Mouse (Mus musculus): ENCODE results near the gene Retn. TPM values are rescaled to one million over a fixed set of nuclear protein-coding genes. Genes with fewer than 3 reads are reported as not detected.

The Retn gene
- 0.51 and 0.76 TPM in 2 replicates for polyA plus RNA-seq (2015; fragmentation: Nextera tagmentation; extraction: Ambion mirVana)

GRCm38 (mm10) chr8:3655526-3655925 lies at the start of gene Retn:
TSS of gene Retn (plus strand) at chr8:3655770.

GRCm38 (mm10) chr8:3621199-3621970 lies 34.2 kb upstream of the Retn start, which contains the start of the genes Xab2 and Pet100:
TSS of gene Xab2 (minus strand) at chr8:3621316.
TSS of gene Pet100 (plus strand) at chr8:3621548.

DNA sequence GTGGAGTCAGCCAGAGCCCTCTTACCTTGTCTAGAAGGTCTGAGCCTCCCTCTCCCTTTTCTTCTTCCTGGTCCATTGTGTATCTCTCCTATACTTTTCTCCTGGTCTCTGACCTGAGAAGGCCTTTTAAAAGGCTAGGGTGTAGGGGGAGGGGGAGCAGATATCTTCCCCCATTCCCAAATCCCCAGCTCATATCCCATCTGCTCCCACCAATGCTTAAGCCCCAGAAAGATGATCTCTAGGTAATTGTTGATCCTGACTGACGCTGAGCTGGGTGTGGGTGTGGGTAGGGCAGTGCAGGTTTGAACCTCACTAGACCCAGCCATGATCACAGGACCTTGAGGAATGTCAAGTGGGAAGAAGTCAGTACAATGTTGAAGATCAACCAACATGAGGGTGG lies 30.1 kb upstream of the Retn start, which contains the start of gene Pcp2:
Gene Pcp2, minus strand, starts transcription at position 101 of the 400 bp plus-strand sequence.

DNA sequence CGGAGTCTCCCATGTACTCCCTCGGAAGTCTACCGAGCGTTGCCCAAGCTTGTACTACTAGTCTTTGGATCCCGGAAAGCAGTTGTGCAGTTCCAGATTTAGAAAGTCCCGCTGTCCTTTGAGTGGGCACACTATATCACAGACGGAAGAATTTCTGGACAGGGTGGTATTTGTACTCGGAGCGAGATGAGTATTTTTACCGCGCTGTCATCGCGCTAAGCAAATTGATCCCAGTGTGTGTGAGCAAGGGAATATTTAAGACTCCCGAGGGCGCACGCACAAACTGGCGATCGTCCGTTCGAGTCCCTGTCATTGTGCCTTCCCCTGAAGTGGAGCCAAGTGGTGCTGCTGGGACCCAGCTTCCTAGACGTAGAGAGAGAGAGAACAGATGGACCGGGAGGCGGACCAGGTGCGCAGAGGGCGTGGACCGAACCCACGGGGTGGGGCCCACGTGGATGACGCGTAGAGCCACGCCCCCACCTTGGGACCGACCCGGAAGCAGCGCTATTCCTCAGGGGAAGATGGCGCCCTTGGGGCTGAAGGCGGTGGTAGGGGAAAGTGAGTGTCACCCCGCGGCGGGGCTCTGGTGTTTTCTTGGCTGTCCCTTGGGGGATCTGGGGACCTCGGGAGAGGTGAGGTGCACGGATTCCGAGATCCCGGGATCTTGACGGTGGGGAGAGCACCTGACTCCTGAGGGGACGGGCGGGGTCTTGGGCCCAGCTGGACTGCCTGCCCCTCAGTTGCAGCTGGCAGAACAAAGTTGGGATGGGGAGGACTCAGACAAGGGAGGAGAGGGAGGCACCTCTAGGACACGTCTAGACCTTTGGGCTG lies 24.7 kb upstream of the Retn start, which contains the start of gene Stxbp2:
Gene Stxbp2, plus strand, starts transcription at position 309 of the 831 bp plus-strand sequence.

GRCm38 (mm10) chr8:3665507-3665906 lies 9.9 kb downstream of the Retn start, which contains the start of gene Mcemp1:
TSS of gene Mcemp1 (plus strand) at chr8:3665754.

GRCm38 (mm10) chr8:3671980-3672491 lies 16.5 kb downstream of the Retn start, which contains the start of gene Fcor:
TSS of gene Fcor (minus strand) at chr8:3672362.

DNA sequence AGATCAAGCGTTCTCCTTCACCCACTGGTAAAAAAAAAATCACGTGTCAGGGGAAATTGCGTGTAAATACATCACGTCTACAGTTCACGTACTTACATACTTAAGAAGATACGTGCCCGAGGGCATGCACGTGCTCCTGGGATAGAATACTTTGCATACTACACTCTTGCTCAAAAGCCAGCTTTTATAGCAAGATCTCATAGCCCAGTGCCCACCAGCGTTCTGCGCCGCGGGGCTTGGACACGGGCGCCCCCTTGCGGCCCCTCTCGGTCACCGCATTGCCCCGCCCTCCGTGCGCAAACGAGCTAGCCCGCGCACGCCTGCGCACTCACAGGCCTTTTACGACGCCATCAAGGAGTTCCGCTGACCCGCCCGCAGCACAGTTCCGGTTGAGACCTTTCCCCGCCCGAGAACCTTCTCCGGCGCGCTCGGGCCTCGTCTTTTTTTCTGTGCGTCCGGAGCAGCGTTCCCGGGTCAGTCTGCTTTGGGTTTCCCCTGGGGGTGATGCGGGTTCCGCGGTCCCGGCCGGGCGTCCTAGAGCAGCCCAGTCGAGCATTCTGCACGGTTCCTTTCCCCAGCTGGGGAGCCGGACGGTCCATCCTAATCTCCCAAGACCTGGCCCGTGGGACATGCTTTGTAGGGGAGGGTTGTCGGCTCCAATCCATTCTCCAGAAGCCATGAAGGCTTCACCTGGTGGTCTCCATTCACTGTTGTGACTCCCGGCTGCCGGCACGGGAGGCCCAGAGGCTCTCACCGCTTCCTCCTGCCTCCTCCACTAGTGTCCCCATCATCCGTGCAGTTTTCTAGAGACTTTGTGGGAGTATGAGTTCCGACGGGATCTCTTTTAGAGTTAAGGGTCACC lies 20.8 kb downstream of the Retn start, which contains the start of gene Trappc5:
Gene Trappc5, plus strand, starts transcription at position 169 of the 862 bp plus-strand sequence.

GRCm38 (mm10) chr8:3694121-3694520 lies 38.6 kb downstream of the Retn start, which contains the start of gene Fcer2a:
TSS of gene Fcer2a (minus strand) at chr8:3694175.

Other genes starting within 250 kb of the Retn start
- 2.7 and 2.9 TPM in 2 replicates for gene Pex11g, start 188.1 kb upstream of the Retn start, polyA plus RNA-seq (2015; fragmentation: Nextera tagmentation; extraction: Ambion mirVana)
- not detected in 2 replicates for gene Tex45, start 184.9 kb upstream of the Retn start, polyA plus RNA-seq (2015; fragmentation: Nextera tagmentation; extraction: Ambion mirVana)
- 7.5 and 9.9 TPM in 2 replicates for gene Zfp358, start 162.6 kb upstream of the Retn start, polyA plus RNA-seq (2015; fragmentation: Nextera tagmentation; extraction: Ambion mirVana)
- gene Mcoln1, start 155.3 kb upstream of the Retn start, polyA plus RNA-seq (2015; fragmentation: Nextera tagmentation; extraction: Ambion mirVana): 21.6 and 26.6 TPM in 2 replicates
- 11.6 and 13.9 TPM in 2 replicates for gene Pnpla6, start 140.4 kb upstream of the Retn start, polyA plus RNA-seq (2015; fragmentation: Nextera tagmentation; extraction: Ambion mirVana)
- gene C330021F23Rik, start 87.8 kb upstream of the Retn start, polyA plus RNA-seq (2015; fragmentation: Nextera tagmentation; extraction: Ambion mirVana): 0.13 TPM in 1 of 2 replicates, not detected in the other
- gene Camsap3, start 68.5 kb upstream of the Retn start, polyA plus RNA-seq (2015; fragmentation: Nextera tagmentation; extraction: Ambion mirVana): 1.1 and 1.3 TPM in 2 replicates
- 31.8 and 33.8 TPM in 2 replicates for gene Xab2, start 34.5 kb upstream of the Retn start, polyA plus RNA-seq (2015; fragmentation: Nextera tagmentation; extraction: Ambion mirVana)
- 124 TPM in 2 replicates for gene Pet100, start 34.2 kb upstream of the Retn start, polyA plus RNA-seq (2015; fragmentation: Nextera tagmentation; extraction: Ambion mirVana)
- gene Pcp2, start 30.2 kb upstream of the Retn start, polyA plus RNA-seq (2015; fragmentation: Nextera tagmentation; extraction: Ambion mirVana): 0.21 and 0.26 TPM in 2 replicates
- gene Stxbp2, start 24.8 kb upstream of the Retn start, polyA plus RNA-seq (2015; fragmentation: Nextera tagmentation; extraction: Ambion mirVana): 67.6 and 74.2 TPM in 2 replicates
- gene Mcemp1, start 10.0 kb downstream of the Retn start, polyA plus RNA-seq (2015; fragmentation: Nextera tagmentation; extraction: Ambion mirVana): 35.9 and 48.3 TPM in 2 replicates
- 5.9 and 7.1 TPM in 2 replicates for gene Fcor, start 16.6 kb downstream of the Retn start, polyA plus RNA-seq (2015; fragmentation: Nextera tagmentation; extraction: Ambion mirVana)
- 17.6 and 19.0 TPM in 2 replicates for gene Trappc5, start 20.5 kb downstream of the Retn start, polyA plus RNA-seq (2015; fragmentation: Nextera tagmentation; extraction: Ambion mirVana)
- 0.18 and 0.27 TPM in 2 replicates for gene Fcer2a, start 38.4 kb downstream of the Retn start, polyA plus RNA-seq (2015; fragmentation: Nextera tagmentation; extraction: Ambion mirVana)
- 0.13 and 0.16 TPM in 2 replicates for gene Clec4g, start 64.9 kb downstream of the Retn start, polyA plus RNA-seq (2015; fragmentation: Nextera tagmentation; extraction: Ambion mirVana)
- 0.14 and 0.36 TPM in 2 replicates for gene Cd209a, start 93.2 kb downstream of the Retn start, polyA plus RNA-seq (2015; fragmentation: Nextera tagmentation; extraction: Ambion mirVana)
- not detected in 2 replicates for gene Cd209e, start 198.5 kb downstream of the Retn start, polyA plus RNA-seq (2015; fragmentation: Nextera tagmentation; extraction: Ambion mirVana)
- 0.15 TPM in 1 of 2 replicates, not detected in the other for gene Cd209d, start 222.8 kb downstream of the Retn start, polyA plus RNA-seq (2015; fragmentation: Nextera tagmentation; extraction: Ambion mirVana)